Mouse (Mus musculus): ENCODE measurements around the gene BC028528.

DNA sequence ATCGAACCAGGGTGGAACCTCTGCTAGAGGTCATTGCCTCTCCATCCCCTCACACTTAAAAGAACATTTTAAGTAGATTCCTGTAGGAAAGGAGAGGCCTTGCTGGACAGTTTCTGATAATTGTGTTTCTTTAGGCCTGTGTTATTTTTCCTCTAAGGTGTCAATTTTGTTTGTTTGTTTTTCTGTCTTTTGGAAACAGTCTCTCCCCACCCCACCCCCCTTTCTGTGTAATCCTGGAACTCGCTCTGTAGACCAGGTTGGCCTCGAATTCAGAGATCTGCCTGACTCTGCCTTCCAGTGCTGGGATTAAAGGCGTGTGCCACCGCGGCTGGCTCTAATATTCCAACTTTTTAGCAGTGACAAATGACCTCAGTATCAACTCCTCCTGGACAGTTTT is 36.5 kb upstream of the BC028528 start:
- no peak for TF ChIP-seq CTCF (IDR thresholded peaks at IDR 0.05; ENCODE audit: extremely low read depth, insufficient read depth, low read length)
- no peak for TF ChIP-seq POLR2A (IDR thresholded peaks at IDR 0.05; ENCODE audit: extremely low read depth, insufficient read depth, low read length)
